Mouse (Mus musculus) forebrain, embryonic 13.5 days (tissue): ENCODE data around the gene Hpd. TPM values are rescaled to one million over a fixed set of nuclear protein-coding genes. Genes with fewer than 3 reads are reported as not detected.

ENCODE experiments used
- ATAC-seq: fragments of 200-750 bp; cut with Nextera tagmentation; 2 replicates; pipeline ENCODE4 v1.8.0; 2017
- H3K27ac ChIP-seq: fragments of 300-500 bp; sonication (generic); 2 replicates; pipeline ENCODE4 v1.5.1; 2015; ENCODE audit warnings: inconsistent platforms, mild to moderate bottlenecking, moderate library complexity
- H3K27me3 ChIP-seq: fragments of 300-500 bp; sonication (generic); 2 replicates; pipeline ENCODE4 v1.6.1; 2015; ENCODE audit warnings: mild to moderate bottlenecking, inconsistent platforms
- H3K36me3 ChIP-seq: fragments of 300-500 bp; sonication (generic); 2 replicates; pipeline ENCODE4 v1.6.1; 2015; ENCODE audit warnings: mild to moderate bottlenecking, inconsistent platforms; ENCODE audit not compliant: poor library complexity, severe bottlenecking
- H3K4me1 ChIP-seq: fragments of 300-500 bp; sonication (generic); 2 replicates; pipeline ENCODE4 v1.6.1; 2015; ENCODE audit warnings: inconsistent platforms
- H3K4me2 ChIP-seq: fragments of 300-500 bp; sonication (generic); 2 replicates; pipeline ENCODE4 v1.6.1; 2015; ENCODE audit warnings: inconsistent platforms, mild to moderate bottlenecking, moderate library complexity
- H3K4me3 ChIP-seq: fragments of 300-500 bp; sonication (generic); 2 replicates; pipeline ENCODE4 v1.5.1; 2015; ENCODE audit warnings: mild to moderate bottlenecking, inconsistent platforms
- H3K9ac ChIP-seq: fragments of 300-500 bp; sonication (generic); 2 replicates; pipeline ENCODE4 v1.6.1; 2015; ENCODE audit warnings: mild to moderate bottlenecking, inconsistent platforms
- H3K9me3 ChIP-seq: fragments of 300-500 bp; sonication (generic); replicated peaks from 2 replicates; pipeline ENCODE4 v1.6.1; 2016; ENCODE audit warnings: inconsistent platforms
- WGBS: fragments of 180-500 bp; shearing (Covaris S2); methylation state at CpG from one replicate; pipeline ENCODE4 v1.1.7; 2015; 5-methylcytosine and 5-hydroxymethylcytosine counted together
- polyA plus RNA-seq: library from polyadenylated mRNA; unstranded; fragments of >200 nt; fragmentation: Nextera tagmentation; extraction: Ambion mirVana; gene quantifications from 2 replicates; pipeline ENCODE4 v1.2.1, GENCODE M21; 2015

The Hpd gene
- polyA plus RNA-seq, 1 experiment from 2014 or later = not detected

GRCm38 (mm10) chr5:123155425-123155824 lies 27.1 kb downstream of the Hpd start:
- Histone ChIP-seq H3K27ac (no peak overlapping the region), H3K4me1 (peaks cover 12% of the 10 kb centered on the region), H3K4me3 (no peak overlapping the region), H3K9me3 (no peaks in the 10 kb centered on the region), H3K27me3 (no peaks in the 10 kb centered on the region), H3K4me2 (no peak overlapping the region), H3K9ac (no peak overlapping the region), H3K36me3 (peaks cover 94% of the 10 kb centered on the region)
- ATAC-seq = 0 out of 2 replicates have a peak, but pooled peaks have one; percentile 50
- WGBS = 58% methylated on average over 7 of the region's 7 CpGs

GRCm38 (mm10) chr5:123152901-123153300 lies 29.6 kb downstream of the Hpd start:
- Histone ChIP-seq H3K4me2 (no peak overlapping the region), H3K9me3 (no peaks in the 10 kb centered on the region), H3K27ac (no peak overlapping the region), H3K4me3 (no peak overlapping the region), H3K4me1 (peaks cover 37% of the 10 kb centered on the region), H3K9ac (no peak overlapping the region), H3K36me3 (peaks cover 91% of the 10 kb centered on the region), H3K27me3 (no peaks in the 10 kb centered on the region)
- ATAC-seq = no peak
- 100% methylated on average over 1 of the region's 1 CpGs for WGBS

GRCm38 (mm10) chr5:123151707-123152362 lies 30.7 kb downstream of the Hpd start:
- Histone ChIP-seq H3K4me3 (no peak overlapping the region), H3K27ac (no peak overlapping the region), H3K4me1 (peaks cover 38% of the 10 kb centered on the region), H3K27me3 (no peaks in the 10 kb centered on the region), H3K9ac (no peak overlapping the region), H3K36me3 (peaks cover 91% of the 10 kb centered on the region), H3K9me3 (no peaks in the 10 kb centered on the region), H3K4me2 (no peak overlapping the region)
- ATAC-seq = no peak
- 99% methylated on average over 19 of the region's 19 CpGs for WGBS

GRCm38 (mm10) chr5:123151077-123151476 lies 31.4 kb downstream of the Hpd start:
- Histone ChIP-seq H3K4me1 (peaks cover 44% of the 10 kb centered on the region), H3K4me2 (peak overlapping the region; percentile 69), H3K9ac (peak overlapping the region; percentile 61), H3K27ac (0 out of 2 replicates have a peak overlapping the region, but pooled peaks have one; percentile 36), H3K4me3 (peak overlapping the region; percentile 42), H3K27me3 (no peaks in the 10 kb centered on the region), H3K9me3 (no peaks in the 10 kb centered on the region), H3K36me3 (peaks cover 92% of the 10 kb centered on the region)
- WGBS = 49% methylated on average over 7 of the region's 7 CpGs
- no peak for ATAC-seq

GRCm38 (mm10) chr5:123150641-123151040 lies 31.9 kb downstream of the Hpd start:
- H3K9me3 ChIP-seq = no peaks in the 10 kb centered on the region
- peak overlapping the region; percentile 36; the same call in 1 of the 2 replicates for H3K27ac ChIP-seq
- peaks cover 48% of the 10 kb centered on the region for H3K4me1 ChIP-seq
- H3K4me2 ChIP-seq = peak overlapping the region; percentile 69
- H3K36me3 ChIP-seq = peaks cover 94% of the 10 kb centered on the region
- 45% methylated on average over 7 of the region's 7 CpGs for WGBS
- no peak for ATAC-seq
- peak overlapping the region; percentile 61 for H3K9ac ChIP-seq
- no peaks in the 10 kb centered on the region for H3K27me3 ChIP-seq
- H3K4me3 ChIP-seq = peak overlapping the region; percentile 42

- Histone ChIP-seq H3K27ac (peak overlapping the region; percentile 49), H3K36me3 (peaks cover 91% of the 10 kb centered on the region), H3K9me3 (no peaks in the 10 kb centered on the region), H3K4me3 (peak overlapping the region; percentile 42), H3K4me1 (peaks cover 58% of the 10 kb centered on the region), H3K4me2 (peak overlapping the region; percentile 69), H3K27me3 (no peaks in the 10 kb centered on the region), H3K9ac (peak overlapping the region; percentile 61)
- WGBS = 9% methylated on average over 19 of the region's 19 CpGs
- peak; percentile 92 for ATAC-seq
Measured at GRCm38 (mm10) chr5:123149451-123150400, 32.8 kb downstream of the Hpd start.

GRCm38 (mm10) chr5:123148073-123148722 lies 34.3 kb downstream of the Hpd start:
- Histone ChIP-seq H3K36me3 (peaks cover 76% of the 10 kb centered on the region), H3K4me2 (peak overlapping the region; percentile 69)
- 83% methylated on average over 25 of the region's 25 CpGs for WGBS

GRCm38 (mm10) chr5:123147569-123147968 lies 35.0 kb downstream of the Hpd start:
- Histone ChIP-seq H3K4me2 (no peak overlapping the region), H3K9me3 (no peaks in the 10 kb centered on the region), H3K9ac (no peak overlapping the region), H3K4me3 (no peak overlapping the region), H3K4me1 (peaks cover 72% of the 10 kb centered on the region), H3K27me3 (no peaks in the 10 kb centered on the region), H3K36me3 (peaks cover 70% of the 10 kb centered on the region), H3K27ac (0 out of 2 replicates have a peak overlapping the region, but pooled peaks have one; percentile 10)
- WGBS = 81% methylated on average over 17 of the region's 17 CpGs
- no peak for ATAC-seq

More at GRCm38 (mm10) chr5:123148073-123148722, 34.3 kb downstream of the Hpd start:
- peak overlapping the region; percentile 47; the same call in 1 of the 2 replicates for H3K9ac ChIP-seq
- no peaks in the 10 kb centered on the region for H3K27me3 ChIP-seq
- peaks cover 72% of the 10 kb centered on the region for H3K4me1 ChIP-seq
- H3K27ac ChIP-seq = 0 out of 2 replicates have a peak overlapping the region, but pooled peaks have one; percentile 10
- no peak for ATAC-seq
- H3K9me3 ChIP-seq = no peaks in the 10 kb centered on the region
- 0 out of 2 replicates have a peak overlapping the region, but pooled peaks have one; percentile 42 for H3K4me3 ChIP-seq

- H3K4me3 ChIP-seq = no peak overlapping the region
- WGBS = 85% methylated on average over 11 of the region's 11 CpGs
- H3K27ac ChIP-seq = no peak overlapping the region
- peaks cover 58% of the 10 kb centered on the region for H3K36me3 ChIP-seq
- no peak for ATAC-seq
- no peaks in the 10 kb centered on the region for H3K27me3 ChIP-seq
- H3K4me1 ChIP-seq = peaks cover 69% of the 10 kb centered on the region
- no peaks in the 10 kb centered on the region for H3K9me3 ChIP-seq
- H3K9ac ChIP-seq = no peak overlapping the region
- no peak overlapping the region for H3K4me2 ChIP-seq
Measured at GRCm38 (mm10) chr5:123146357-123146756, 36.2 kb downstream of the Hpd start.

GRCm38 (mm10) chr5:123144746-123145590 lies 37.6 kb downstream of the Hpd start:
- H3K4me3 ChIP-seq = peak overlapping the region; percentile 94
- H3K9ac ChIP-seq = peak overlapping the region; percentile 100
- WGBS = 41% methylated on average over 20 of the region's 20 CpGs
- peak overlapping the region; percentile 54; the same call in 1 of the 2 replicates for H3K27ac ChIP-seq
- no peaks in the 10 kb centered on the region for H3K9me3 ChIP-seq
- H3K27me3 ChIP-seq = no peaks in the 10 kb centered on the region
- peak overlapping the region; percentile 100 for H3K4me2 ChIP-seq
- peaks cover 44% of the 10 kb centered on the region for H3K36me3 ChIP-seq
- peaks cover 55% of the 10 kb centered on the region for H3K4me1 ChIP-seq
- no peak for ATAC-seq
